Comparison of ENCODE assay signal across 13 mouse cellular contexts in the genomic region with DNA sequence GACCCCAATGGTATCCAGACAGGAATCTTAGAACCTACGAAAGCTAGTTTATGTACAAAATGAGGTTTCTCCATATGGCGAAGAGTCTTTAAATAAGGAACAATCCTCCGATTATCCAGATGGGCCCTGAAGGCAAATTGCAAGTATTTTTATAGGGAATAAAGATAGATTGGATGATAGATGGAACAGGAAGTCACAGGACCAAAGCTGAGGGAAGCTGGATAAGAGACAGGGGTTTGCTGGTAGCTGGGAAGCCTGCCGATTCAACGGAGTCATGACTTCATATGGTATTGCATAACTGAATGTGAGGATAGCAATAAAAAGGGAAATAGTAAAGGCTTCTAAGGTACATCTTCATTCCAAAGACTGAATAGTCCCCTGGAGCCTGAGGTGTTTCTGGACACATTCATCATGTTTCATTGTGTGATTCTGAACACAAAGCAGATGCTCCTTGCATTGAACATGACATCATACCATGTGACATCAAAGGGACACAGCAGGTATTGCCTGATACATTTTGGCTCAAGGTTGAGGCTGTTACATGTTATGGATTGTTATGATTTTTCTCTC.
"Had no signal": no experiment of that assay in that cellular context is flagged by ENCODE, and none has a peak within 500 bp of the region (broad histone marks: within the 10 kb centered on the region; RNA-seq: fewer than 3 reads in every experiment).

No protein-coding gene starts in this region.

- DNase-seq: kidney, adult 8-10 months; kidney, postnatal 25 days; layer of hippocampus, postnatal 36 days; lung, adult 2 months; lung, postnatal 4 days; retina, postnatal 1 day; spleen, adult 18-20 months; thymus, adult 2 months; thymus, postnatal 25 days had no signal

- ATAC-seq: inflammation-experienced regulatory T-cells, adult 6 months; intestine, postnatal 0 days; lung, postnatal 0 days; midbrain, embryonic 16.5 days had no signal
